Mouse (Mus musculus) olfactory bulb, adult 2 months (tissue): ENCODE data around the gene Rmnd5b.

Experiments used
- CTCF ChIP-seq: fragments of 200-500 bp; IDR thresholded peaks from 2 replicates; pipeline ENCODE4 v1.5.1; 2012; ENCODE audit warnings: low read depth, mild to moderate bottlenecking, low read length, moderate library complexity; ENCODE audit not compliant: insufficient read depth
- POLR2A ChIP-seq: fragments of 200-500 bp; IDR thresholded peaks from 2 replicates; pipeline ENCODE4 v1.6.1; 2012; ENCODE audit warnings: mild to moderate bottlenecking, low read depth, low read length, moderate library complexity; ENCODE audit not compliant: insufficient read depth

DNA sequence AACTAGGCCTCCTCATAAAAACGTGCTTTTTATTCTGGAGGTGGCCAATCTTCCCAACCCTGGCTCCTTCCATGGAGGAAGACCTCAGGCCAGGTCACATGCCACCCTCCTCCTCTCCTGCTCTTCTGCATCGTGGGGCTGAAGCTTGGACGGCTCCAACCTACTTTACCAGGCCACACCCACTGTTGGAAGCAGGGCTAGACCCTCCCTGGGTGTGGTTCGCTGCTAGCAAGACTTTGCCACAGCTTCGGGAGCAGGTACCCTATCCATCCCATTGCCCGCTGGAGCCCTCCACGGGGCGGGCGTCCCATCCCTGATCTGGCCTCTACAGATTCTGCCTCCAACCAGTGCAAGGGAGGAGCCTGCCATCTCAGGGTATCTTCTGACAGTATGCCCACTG is 7.5 kb upstream of the Rmnd5b start:
- TF ChIP-seq POLR2A: no peak
- no peak for TF ChIP-seq CTCF
